Mouse (Mus musculus): ENCODE measurements around the gene Disc1. TPM values are rescaled to one million over a fixed set of nuclear protein-coding genes. Genes with fewer than 3 reads are reported as not detected.

The Disc1 gene
- total RNA-seq, 2 experiments from 2014 or later, result 4.3 to 5.6 TPM

DNA sequence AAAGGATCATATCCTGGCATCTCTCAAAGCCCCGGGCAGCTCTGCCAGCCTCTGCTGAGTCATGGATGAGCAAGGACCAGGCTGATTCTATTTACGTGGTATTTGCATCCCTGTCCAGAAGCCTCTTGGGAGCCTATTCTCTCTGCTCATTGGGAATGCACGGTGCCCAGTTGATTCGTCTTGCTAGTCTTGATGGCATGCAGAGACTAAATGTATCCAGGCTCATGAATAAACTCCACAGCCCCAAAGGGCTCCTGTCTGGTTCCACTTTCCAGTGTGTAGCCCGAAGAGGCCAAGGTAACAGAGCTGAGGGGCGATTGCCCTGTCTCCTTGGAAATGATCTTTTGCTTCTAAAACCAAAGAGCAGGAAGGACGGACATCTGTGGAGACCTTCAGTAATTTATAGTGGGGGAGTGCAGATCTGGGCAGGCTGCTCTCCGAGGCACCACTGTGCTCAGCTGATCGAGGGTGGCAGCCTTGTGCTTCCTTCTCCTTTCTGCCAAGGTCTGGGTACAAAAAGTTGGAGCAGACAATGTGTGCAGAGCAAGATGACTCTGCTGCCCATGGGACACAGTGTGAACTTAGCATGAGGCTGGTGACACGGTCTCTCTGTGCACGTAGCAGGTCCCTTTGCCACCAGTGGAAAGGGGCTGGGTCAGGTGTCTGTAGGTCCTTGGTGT, 201.2 kb downstream of the Disc1 start:
- ATAC-seq (ENCODE audit: poor library complexity, severe bottlenecking), result no peak

DNA sequence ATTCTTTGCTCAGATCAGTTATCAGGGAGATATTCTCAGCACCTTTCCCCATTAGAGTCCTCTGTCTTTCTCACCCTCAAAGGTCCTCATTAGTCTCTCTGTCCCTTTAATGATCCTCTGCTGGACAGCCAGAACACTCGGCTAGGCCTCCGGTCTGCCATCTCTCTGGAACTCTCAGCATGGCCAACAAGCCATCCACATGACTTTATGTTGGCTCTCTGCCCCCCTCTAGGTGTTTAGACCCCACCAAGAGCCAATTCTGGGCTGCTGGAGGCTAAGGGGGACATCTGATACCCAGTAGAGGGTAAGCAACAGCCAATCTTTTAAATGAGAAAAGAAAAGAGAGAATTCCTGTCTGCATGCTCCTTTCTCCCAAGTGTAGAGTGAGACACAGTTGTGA, 203.7 kb downstream of the Disc1 start:
- no peak for ATAC-seq (ENCODE audit: poor library complexity, severe bottlenecking)

DNA sequence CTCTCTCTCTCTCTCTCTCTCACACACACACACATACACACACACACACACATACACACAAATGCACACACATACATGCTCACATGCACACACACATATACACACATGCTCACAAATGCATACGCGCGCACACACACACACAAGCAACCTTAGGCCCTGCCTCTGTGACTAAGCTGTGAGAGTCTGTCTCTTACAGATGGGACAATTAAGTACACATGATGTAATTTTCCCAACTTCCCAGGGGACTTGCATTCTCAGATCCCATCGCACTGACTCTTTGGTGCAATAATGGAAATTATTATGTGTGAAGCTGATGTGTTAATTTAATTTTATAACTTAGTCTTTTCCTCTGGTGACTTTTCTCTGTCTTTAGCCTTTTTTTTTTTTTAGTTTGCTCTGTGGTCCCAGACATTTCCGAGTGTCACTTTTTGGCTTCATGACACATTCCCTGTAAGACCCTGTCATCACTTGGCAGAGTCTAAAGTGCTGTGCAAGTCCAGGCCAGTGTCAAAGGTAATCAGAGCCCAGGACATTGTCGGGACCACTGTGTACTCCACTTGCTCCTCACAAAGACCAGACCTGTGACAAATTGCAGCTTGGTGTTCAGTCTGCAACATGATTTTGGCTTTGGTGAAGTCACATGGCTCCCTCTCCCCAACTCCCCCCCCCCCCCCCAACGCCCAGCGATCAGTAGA, 205.0 kb downstream of the Disc1 start:
- no peak for ATAC-seq (ENCODE audit: poor library complexity, severe bottlenecking)

DNA sequence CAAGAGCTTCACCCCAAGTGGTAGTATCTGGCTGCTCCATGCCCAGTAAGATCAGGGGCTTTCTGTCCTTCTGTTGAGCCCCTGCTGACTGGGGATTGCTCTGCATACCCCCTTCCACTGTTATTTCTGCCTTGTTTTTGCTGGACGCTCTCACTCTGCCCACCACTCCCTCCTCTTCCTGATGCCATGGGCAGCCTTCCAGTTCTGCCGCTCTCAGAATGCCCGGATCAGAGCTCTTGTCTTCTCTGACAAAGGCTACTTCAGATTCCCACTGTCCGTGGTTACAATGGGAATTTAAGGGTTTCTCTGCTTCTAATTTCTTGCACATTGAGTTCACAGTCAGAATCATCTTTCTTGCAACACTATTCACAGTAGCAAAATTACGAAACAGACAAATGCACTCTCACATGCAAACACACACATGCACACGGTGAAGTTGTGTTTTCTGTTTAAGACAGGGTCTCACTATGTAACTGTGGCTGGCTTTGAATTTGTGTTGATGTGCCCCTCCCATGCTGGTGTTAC, 214.2 kb downstream of the Disc1 start:
- no peak for ATAC-seq (ENCODE audit: poor library complexity, severe bottlenecking)

DNA sequence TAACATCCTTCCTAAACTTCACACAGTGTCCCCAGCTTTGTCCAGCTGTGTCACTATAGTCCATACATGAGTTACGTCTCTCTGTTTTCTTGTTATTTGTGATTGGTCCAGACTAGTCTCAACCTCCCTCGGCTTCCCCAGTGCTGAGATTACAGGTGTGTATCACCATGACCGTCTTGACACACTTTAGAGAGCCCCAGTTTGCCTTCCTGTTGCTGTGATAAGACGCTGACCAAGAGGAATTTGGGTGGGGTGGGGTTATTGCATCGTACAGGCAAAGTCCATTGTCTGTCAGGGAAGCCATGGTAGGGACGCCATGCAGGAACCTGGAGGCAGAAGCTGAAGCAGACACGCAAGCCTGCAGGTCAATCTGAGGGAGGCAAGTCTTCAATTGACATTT, 216.3 kb downstream of the Disc1 start:
- ATAC-seq (ENCODE audit: poor library complexity, severe bottlenecking), result no peak

DNA sequence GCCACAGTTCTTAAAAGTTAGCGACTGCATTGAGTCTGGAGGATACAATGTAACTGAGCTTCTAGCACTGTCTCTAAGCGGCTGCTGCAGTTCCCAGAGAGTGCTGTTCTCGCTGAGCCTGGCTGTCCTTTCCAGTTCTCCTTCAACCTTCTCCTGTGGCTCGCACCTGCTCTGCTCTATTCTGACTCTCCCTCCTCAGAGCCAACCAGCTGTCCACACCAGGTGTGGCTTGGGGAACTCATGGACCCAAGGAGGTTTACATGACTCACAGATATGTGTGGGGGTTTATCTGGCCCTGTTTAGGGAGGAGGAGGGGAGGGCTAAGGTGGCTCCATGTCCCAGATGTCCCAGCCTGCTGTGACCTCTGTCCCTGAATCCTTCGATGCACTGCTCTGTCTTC, 217.4 kb downstream of the Disc1 start:
- no peak for ATAC-seq (ENCODE audit: poor library complexity, severe bottlenecking)

DNA sequence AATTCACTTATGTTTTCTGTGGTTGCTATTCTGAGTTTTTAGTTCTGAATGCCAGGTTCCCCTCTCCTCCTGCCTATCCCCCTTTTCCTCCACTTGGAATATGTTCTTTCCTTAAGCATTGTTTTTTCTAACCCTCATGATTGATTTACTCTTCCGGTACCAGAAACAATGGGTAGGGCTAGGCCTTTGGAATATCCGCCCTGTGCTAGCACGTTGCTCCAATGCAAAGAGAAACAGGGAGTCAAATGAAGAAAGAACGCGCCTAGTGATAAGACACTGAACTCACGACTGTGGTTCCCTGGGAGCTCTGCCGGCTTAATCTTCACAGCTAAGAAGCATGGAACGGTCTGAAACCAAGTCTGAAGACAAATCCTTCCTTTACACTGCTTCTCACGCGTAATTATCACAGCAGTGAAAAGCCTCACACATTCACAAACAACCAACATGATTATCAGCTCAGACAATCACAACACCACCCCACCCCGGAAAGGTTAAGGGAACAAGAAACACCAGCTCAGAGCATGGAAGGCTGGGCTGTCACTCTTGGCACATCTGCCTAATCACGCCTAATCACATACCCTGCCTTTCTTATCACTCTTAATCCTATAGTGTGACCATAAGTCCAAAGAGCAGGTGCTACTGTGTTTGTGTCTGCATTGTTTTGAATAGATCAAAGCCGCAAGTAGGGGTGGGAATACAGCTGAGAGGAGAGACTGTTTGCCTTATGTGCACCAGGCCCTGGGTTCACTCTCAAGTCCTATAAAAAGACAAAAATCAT, 218.3 kb downstream of the Disc1 start:
- no peak for ATAC-seq (ENCODE audit: poor library complexity, severe bottlenecking)

DNA sequence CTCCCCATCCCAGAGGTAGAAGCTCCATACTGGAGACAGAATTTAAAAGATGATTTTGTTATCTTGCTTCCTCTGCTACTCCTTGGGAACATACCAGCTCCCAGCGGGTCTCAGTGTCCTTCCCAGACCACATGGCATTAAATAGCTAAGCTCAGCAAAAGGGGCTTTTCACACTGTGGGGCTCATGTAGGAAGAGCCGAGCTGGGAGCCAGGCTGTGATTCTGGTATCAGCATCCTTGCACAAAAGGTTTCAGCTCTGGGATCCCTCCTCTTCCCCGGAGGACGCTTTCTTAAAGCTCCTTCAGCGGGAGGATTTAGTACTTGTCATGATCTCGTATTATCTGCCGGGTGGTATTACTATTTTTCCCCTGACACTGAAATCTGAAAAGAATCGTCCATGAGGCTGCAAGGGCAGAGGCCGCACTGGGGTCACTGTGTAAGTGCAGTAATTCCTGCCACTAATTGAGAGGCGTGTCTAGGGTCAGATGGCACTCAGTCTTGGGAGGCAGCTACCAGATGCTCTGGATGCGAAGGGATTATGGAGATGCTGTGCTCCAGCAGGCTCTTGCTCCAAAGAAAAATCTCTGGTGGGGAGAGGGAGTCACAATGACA, 223.2 kb downstream of the Disc1 start:
- no peak for ATAC-seq (ENCODE audit: poor library complexity, severe bottlenecking)

DNA sequence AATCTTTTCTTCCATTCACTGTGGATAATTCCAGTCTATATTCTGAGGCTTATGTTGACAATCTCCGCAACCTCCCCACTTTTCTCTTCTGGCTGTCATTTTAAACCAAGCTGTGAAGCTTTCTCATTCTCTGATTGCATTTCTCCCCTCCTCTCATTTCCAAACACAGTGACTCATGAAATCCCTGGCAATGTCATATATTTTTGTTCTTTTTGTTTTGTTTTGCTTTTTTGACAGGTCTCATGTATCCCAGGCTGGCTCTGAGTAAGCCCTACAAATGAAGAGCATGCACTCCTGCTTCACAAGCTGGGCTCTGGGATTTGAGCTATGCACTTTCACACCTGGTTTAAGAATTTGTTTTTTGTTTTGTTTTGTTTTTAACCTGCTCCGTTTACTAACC, 225.2 kb downstream of the Disc1 start:
- ATAC-seq (ENCODE audit: poor library complexity, severe bottlenecking), result no peak

DNA sequence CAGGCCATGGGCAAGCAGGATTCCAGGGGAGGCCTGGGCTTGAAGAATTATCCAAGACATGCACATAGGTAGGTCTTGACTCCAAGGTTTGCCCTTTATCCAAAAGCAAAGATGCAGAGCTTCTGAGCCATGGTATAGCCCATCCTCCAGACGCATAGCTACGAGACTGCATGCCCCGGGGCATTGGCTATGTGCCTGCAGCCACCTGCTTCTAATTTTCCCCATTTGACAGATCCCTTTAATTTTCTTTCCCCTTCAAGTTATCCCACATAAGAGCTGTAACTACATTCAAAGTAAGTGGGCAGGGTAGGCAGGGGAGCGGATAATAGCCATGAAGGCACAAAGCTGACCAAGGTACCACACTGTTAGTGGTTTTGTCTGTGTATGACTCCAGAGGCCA, 225.9 kb downstream of the Disc1 start:
- ATAC-seq (ENCODE audit: poor library complexity, severe bottlenecking), result no peak

DNA sequence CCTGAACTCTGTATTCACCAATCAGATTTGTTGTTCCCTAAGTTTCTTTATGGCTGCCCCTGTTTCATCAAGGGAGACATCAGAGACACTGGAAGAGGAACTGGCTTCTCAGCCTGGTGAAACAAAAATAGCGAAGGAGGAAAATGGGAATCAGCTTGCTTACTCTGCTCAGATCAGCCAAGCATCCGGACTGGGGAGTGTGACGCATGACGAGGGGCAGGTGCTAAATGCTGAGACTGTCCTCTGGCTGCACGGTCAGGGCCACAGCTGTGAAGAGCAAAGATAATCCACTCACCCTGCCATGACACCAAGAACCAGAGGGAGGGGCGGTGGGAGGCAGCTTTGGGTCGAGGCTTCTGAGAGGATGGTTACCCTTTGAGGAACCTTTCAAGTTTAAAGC, 228.5 kb downstream of the Disc1 start:
- ATAC-seq (ENCODE audit: poor library complexity, severe bottlenecking), result no peak

DNA sequence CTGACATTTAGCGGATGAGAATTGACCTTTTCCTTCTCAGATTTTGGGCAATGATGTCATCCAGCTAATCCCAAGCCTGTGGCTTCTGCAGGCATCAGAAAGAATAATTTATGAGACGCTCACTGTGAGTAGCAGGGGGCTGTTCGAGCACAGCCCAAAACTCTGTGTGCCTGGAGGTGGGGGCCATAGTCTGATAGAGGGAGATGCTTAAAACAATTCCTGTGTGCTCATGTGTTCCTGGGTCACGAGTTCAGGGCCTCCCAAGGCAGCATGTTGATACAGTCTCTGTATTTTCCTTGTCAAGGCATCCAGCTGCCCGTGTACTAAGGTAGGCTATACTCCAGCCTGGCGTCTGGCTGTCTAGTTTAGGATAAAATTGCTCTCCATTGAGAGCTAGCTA, 229.5 kb downstream of the Disc1 start:
- no peak for ATAC-seq (ENCODE audit: poor library complexity, severe bottlenecking)

DNA sequence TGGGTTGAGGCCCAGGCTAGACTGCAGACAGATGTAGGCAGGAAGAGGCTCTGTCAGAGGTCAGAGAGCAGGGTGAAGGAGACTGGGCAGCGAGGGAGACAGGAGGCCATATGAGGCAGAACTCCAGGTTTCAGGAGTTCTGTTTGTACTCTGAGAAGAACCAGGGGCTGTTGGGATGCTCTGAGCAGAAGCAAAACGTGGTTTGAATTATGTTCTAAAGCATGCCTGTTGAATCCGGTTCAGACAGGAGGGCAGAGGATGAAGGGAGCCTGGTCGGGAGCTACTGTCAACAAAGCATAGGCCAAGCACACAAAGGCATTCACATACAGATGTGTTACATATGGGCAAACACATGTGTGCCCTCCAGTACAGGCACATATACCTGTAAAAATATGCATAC, 230.9 kb downstream of the Disc1 start:
- ATAC-seq (ENCODE audit: poor library complexity, severe bottlenecking), result no peak

DNA sequence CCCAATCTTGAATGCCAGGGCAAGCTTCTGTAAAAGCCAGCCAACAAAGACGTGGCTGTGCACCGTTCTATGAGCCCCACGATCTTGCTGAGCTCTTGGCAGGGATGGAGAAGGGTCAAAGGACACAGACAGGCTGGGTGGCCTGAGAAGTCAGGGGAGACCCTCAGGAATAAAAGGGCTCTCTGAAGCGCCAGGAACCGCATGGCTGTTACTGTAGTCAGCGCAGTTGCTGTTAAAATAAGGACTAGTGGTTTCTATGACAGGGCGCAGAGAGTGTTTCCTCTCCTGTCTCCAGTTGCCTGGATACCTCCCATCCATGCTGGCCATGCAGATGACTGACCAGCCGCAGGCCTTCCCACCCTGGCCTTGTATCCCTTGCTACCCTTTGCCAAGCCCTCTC, 231.4 kb downstream of the Disc1 start:
- ATAC-seq (ENCODE audit: poor library complexity, severe bottlenecking), result no peak

DNA sequence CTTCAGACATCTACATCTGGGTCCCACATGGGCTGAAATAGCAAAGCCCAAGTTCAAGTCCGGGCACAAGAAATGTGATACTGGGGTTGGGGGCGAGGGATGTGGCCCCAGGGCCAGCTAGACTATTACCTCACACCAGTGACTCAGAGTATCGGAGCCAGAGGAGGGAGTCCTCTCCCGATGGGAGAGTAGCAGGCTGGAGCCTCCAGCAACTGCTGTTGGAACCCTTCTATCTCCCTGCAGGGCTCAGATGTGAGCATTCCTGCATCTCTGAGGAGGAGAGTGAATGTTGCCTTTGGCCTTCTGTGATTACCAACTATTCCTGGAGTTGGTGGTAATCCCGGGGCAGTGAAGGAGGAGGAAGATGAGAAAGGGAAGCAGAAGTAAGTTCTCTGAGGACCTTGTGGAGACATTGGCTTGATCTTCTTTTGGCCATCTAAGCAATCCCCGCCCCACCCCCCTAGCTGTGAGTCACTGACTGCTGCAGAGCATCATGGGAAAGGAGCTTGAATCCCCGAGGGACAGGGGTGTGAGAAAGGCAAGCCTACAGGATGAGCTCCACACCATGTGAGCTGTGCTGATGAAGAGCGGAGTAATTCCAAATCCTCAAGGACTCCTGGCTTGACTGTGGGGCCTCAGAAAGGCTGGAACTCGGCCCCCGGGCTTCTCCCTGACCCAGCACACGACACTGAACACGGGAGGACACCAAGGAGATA, 232.1 kb downstream of the Disc1 start:
- ATAC-seq (ENCODE audit: poor library complexity, severe bottlenecking), result peak; percentile 70

DNA sequence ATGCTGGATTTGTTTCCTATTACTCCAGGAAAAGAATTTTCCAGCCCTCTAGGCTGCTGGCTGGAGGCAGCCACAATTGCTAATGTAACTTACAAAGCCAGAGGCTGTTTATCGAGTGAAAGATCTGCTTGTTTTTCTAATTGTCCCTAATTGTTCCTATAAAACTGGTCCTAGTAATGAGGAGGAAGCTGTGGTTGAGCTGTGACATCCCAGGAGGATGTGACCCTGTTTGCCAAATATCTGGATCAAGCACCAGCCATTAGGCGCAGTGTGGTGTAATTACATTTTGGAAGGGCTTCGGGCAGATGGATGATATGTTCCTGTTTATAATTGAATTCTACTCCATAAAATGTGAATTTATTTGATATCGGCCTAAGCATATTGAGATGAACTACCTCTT, 233.3 kb downstream of the Disc1 start:
- ATAC-seq (ENCODE audit: poor library complexity, severe bottlenecking), result no peak

DNA sequence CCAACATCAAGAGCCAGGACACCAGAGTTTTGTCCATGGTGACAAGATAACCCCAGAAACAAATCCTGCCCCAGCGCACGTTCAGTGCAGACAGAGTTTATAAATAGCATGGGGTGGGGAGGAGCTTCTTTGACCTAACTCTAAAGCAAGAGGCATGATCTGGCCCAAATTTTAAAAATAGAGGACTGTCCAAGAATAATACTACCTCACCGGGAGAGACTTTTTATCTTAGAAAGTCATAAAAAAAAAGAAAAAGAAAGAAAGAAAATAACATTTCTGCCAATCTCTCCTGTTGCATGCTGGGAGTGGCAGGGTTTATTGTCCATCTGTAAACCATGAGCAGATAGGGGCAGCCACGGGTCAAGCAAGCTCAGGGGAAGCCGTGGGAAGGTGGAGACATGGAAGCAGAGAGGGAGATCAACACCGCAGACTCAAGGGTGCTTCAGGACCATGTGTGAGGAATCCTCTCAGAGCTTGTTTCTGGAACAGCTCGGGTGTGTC, 233.9 kb downstream of the Disc1 start:
- no peak for ATAC-seq (ENCODE audit: poor library complexity, severe bottlenecking)

DNA sequence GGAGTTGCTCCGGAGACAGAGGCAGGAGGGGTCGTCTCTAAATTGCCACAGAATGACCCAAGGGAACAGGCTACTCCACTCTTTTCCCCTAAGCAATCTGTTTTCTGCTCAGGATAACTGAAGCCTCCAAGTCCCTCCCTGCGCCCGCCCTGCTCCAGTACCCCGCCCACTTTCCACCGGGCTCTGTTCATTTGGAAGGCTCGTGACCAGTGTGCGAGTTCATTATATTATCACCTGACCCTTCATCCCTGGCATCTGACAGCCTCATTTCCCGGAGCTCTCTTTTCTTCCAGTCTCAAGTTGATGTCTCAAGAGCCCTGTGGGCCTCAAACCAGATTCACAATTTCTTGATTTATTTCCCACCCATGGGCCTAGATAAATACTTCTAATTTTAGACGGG, 237.5 kb downstream of the Disc1 start:
- no peak for ATAC-seq (ENCODE audit: poor library complexity, severe bottlenecking)

DNA sequence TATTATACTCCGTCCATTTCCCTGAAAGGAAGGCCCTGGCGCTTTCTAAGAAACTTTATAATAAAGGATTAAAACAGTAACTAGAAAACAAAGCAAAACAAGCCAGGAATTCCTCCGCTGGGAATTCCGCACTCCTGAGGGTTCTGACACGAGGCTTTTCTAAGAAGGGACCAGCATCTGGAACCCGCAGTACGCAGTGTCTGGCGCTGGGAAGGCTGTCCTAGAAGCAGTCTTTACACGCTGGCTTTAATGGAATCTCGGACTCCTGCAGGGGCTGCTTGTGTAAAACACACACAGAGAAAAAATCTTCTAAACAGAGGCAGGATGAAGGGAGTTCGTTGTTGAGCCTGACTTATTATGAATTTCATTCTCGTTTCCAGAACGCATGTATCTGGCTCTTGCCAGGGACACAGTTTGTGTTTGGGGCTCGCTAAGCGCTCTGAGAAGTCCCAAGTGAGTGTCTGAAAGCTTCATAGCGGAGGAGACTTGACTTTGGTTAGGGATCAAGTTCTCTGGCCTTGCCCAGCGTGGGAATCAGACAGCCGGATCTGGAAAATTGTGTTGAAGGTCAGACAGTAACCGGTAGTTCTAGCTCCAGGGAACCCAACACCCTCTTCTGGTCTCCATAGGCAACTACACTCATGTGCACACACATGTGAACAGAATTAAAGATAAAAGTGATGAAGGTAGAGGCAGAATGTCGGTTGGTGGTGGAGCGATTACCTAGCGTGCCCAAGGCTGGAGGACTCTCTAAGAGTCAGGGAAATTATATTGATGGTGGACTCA, 238.1 kb downstream of the Disc1 start:
- no peak for ATAC-seq (ENCODE audit: poor library complexity, severe bottlenecking)
